Mouse (Mus musculus): ENCODE data around the gene Tmem163.

Gene Tmem163

DNA sequence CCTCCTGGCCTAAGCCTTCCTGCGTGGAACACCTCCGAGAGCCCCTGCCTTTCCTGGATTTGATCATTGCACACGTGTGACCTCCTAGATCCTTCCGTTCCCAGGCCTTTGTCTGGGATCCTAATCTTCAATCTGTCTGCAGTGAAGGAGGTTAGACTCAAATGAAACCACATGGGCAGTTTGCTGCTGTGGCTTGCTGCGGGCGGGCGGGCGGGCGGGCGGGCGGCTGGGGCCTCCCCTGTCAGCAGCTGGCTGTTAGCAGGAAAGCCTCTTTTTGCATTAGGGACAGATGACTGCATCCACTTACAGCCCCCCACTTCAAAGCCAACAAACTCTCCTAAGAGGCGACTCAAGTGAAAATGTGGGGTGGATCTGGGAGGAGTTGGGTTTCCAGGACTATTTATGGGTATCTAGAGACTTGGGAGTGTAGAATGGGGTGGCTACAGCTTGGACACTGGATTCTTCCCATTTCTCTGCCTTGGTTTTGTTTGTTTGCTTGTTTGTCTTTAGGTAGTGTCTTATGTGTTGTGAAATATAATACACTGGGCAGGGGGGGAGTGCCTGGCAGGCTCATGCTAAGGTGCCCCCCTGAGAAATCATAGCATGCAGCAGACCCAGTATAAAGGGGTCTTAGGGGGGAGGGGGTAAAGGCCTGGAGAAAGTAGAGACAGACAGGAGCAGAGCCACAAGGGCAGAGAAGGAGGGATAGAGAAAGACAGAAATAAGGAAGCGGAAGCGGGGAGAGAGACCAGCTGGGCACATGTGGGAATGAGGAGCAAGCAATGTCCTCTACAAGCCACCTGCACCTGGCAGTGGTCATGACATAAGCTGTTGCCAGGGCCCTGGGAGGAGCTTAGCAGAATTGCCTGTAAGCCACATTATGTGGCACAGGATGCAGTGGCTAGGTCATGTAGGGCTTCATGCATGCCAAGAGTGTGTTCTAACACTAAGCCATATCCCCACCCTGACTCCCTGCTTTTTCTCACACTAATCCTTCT, 236.2 kb downstream of the Tmem163 start:
- in situ Hi-C loops (cut with MboI, MseI) = no loop called here

DNA sequence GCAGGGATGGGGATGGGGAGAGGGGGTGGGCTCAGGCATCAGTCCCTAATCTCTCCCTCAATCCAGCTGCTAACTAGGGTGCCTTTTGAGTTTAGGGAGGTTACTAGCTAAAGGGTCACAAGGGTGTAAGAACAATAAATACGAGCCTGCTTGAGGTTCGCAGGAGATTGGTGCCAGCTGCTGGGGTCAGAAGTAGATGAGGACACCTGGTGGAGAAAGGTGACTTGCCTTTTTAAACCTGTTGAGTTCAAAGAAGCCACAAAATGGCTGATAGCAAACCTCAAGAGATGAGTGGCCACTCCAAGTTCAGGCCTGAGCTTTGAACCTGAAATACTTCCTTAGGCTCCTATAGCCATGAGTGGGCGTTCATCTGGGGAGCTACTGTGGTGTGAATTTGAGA, 237.6 kb downstream of the Tmem163 start:
- in situ Hi-C loops (cut with MboI, MseI) = no loop called here

- in situ Hi-C loops (cut with MboI, MseI) = no loop called here
Observed at GRCm38 (mm10) chr1:127441007-127441406, 238.3 kb downstream of the Tmem163 start.

- in situ Hi-C loops (cut with MboI, MseI) = no loop called here
Observed at GRCm38 (mm10) chr1:127439452-127439891, 239.9 kb downstream of the Tmem163 start.

DNA sequence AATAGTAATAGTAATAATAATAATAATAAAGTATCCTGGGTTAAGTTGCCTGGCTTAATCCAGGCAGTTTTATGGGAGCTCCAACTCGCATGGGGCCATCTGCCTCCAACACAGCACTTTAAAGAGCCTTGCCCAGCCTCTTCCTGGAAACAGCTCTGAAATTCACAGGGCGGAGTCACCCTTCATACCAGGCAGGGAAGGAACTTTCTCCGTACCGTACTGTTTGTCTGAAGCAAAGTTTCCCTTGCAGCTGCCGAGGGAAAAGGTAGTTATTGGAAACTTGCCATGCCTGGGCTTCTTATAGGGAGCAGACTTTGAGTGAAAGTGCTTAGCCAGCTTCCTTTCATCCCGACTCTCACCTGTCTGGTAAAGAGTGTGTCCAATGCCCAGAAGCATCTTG, 242.3 kb downstream of the Tmem163 start:
- in situ Hi-C loops (cut with MboI, MseI) = no loop called here
